Mouse (Mus musculus) E14TG2a.4 (cell line): Measurements from ENCODE around the gene Vldlr.

Experiments
- CTCF ChIP-seq: conservative IDR thresholded peaks from 2 replicates; pipeline ENCODE4 v1.5.1; 2014; ENCODE audit warnings: low read length
- NANOG ChIP-seq: IDR thresholded peaks from 2 replicates; pipeline ENCODE4 v1.6.1; 2014; ENCODE audit warnings: borderline replicate concordance, low read length, mixed read lengths

DNA sequence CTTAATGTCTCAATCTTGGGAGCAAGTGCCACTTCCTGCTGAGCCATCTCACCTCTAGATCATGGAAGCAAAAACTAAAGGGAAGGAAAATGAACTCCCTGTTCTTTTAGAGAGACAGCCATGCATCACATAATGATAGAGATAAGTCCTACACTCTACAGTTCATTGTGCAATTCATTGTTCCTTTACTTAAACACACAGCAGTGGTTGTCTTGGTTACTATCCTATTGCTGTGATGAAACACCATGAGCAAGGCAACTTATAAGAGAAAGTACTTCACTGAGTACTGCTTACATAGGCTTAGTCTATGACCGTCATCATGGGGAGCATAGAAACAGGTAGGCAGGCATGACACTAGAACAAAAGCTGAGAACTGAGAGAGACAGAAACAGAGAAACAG is 12.0 kb downstream of the Vldlr start:
- TF ChIP-seq CTCF (no peak), NANOG (no peak)
